Mouse (Mus musculus) retina, embryonic 14.5 days (tissue): ENCODE data around the gene 4933409G03Rik.
A peak's percentile ranks its signal among the peaks of the same experiment; 100 is the strongest.
"Not testable (repeated sequence)": the region's sequence is repeated elsewhere in the genome, so short reads cannot be mapped to it uniquely, and the experiment has no call there.

Experiments
- DNase-seq: peaks from one replicate; pipeline ENCODE4 v3.0.0-alpha.2; 2015; ENCODE audit warnings: low spot score

The 4933409G03Rik gene

DNA sequence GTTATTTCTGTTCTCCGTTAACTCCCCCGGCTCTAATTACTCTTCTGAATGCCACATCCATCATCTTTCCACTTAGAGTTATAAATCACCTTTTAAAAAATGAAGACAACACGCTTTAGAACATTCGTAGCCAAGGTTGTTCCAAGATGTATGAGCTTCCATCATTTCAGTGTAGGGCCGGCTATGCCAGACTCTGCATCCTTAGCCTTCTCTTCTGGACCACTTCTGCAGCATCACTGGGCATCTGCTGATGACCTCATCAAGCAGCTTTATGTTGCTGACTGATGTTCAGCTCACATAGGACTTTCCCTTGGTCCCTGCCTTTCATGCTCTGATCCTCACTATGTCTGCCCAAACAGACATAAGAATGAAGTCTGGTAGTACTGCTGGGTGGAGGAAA, at the start of gene 4933409G03Rik:
TSS of gene 4933409G03Rik (plus strand) at position 301 of the 400 bp plus-strand sequence.
- no peak for DNase-seq

DNA sequence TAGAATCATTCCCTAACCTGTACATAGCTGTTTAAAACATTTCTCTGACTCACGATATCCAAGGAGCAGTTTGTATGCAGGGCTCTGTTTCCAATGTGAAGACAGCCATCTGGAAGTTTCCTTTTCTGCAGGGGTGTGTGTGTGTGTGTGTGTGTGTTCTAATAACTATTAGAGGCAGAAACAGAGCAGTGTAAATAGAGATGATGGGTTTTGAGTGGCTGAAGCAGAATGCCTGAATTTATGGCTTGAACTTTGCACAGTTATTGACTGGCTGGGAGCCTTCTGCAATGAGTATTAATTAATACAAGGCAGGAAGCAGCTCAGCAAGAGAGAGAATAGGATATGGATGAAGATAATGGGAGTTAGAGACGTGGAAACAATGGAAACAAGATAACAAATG, 38.0 kb upstream of the 4933409G03Rik start:
- no peak for DNase-seq

DNA sequence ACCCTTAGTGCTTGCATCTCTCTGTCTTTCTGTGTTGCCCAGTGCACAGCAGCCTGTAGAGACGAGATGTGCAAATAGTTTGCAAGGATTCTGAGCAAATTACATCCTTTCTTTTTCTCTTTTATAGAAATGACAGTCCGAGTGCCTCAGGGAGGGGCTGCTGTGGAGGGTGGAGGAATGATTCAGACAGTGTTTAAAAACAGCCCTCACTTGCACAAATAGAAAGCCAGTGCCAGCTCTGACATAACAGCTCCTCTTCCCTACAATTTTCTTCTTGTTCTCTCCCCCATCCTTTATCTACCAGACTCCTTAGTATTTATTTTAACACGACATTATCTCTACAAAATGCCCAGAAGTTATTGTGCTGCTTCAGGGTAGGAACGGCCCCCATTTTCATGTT, 21.4 kb upstream of the 4933409G03Rik start:
- DNase-seq, result no peak

DNA sequence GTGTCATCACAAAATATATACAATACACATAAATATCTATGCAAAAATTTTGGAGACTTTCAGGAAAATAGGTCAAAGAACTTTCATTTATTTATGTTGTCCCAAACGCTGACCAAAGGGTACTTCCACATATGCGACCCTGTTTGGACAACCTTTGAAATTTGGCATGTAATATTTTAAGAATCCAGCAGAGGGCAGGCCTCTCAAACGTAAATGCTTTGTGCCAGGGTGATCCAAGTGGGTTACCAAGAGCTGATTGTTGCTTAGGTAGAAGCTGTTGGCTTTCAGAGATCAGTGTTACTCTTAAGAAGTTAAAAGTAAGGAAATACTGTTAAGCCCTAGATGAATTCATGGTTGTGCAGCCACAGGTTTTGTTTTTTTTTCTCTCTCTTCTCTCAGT, 18.9 kb upstream of the 4933409G03Rik start:
- DNase-seq, result peak; percentile 85

DNA sequence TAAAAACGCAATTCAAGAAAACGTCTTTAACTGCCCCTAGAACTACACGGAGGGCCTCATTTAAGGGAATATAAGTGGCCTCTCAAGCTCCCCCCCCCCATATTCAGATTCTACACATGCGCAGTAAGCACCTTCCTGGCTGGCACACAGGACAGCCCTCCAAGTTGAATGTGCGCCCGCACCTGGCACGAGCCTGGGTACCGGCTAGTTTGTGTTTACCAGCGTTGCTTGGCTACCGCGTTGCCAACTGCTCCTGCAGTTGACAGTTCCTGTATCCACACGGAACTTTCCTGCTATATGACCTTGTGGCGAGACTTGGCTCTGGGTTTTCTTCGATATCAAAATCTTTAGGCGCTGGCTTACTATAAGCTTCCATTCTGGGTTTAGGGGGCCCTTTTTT, 13.9 kb upstream of the 4933409G03Rik start:
- DNase-seq, result no peak

DNA sequence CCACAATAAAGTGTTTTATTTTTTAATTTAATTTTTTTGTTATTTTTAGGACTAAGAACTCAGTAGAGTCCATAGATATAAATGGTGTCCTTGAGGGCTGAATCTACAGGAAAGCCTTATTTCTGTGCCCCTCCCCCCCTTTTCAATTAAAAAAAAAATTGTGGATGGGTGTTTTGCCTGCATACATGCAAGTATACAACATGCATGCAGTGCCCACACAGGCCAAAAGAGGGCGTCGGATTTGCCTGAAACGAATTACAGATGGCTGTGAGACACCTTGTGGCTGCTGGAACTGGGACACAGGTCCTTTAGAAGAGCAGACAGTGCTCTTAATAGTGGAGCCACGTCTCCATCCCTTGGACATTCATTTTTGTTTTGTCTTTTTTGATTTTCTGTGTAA, 9.9 kb upstream of the 4933409G03Rik start:
- peak; percentile 43 for DNase-seq

DNA sequence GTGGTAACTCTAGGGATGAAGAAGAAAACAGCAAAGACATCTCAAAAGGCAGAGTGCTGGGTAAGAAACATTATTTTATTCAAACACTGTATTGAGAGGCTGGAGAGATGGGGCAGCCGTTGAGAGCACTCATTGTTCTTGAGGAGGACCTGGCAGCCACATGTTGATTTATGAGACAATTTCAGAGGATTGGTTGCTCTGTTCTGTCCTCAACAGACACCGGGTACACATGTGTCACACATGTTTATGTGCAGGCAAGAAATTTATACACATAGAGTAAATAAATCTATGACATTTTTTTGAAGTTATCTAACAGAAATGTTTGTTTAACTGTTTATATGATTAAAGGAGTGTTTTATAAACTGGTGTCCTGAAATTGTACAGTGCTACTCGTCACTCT, 10.6 kb downstream of the 4933409G03Rik start:
- no peak for DNase-seq

DNA sequence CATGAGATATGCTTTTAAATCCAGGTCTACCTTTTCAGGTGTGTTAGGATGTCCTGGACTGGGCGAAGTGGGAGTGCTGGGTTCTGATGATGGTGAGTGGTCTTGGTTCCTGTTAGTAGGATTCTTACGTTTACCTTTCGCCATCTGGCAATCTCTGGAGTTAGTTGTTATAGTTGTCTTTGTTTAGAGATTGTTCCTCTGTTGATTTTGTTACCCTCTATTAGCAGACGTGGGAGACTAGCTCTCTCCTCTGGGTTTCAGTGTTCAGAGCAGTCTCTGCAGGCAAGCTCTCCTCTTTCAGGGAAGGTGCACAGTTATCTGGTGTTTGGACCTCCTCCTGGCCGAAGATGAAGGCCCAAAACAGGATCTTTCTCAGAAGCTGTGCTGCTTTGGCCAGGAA, 74.0 kb downstream of the 4933409G03Rik start, which contains the start of gene 4932414N04Rik:
TSS of gene 4932414N04Rik (plus strand) at position 301 of the 400 bp plus-strand sequence.
- not testable (repeated sequence) for DNase-seq
